Mouse (Mus musculus): ENCODE measurements at regions not wholly inside any gene's neighbourhood (a gene's known extent, or its start where the extent isn't known, plus 50 kb on each side); places are given as distances from the start of the nearest gene placed in this dataset.
A peak's percentile ranks its signal among the peaks of the same experiment; 100 is the strongest.

GRCm38 (mm10) chr9:50433525-50433924, 60.8 kb upstream of the Plet1 start:
- Histone ChIP-seq H3K4me3 (ENCODE audit: control insufficient read depth, insufficient read depth, low read length) (no peak overlapping the region), H3K36me3 (ENCODE audit: control insufficient read depth, insufficient read depth, low read length) (no peaks in the 10 kb centered on the region), H3K27ac (ENCODE audit: control insufficient read depth, insufficient read depth, low read length) (no peak overlapping the region), H3K4me1 (replicated peaks; ENCODE audit: control insufficient read depth, insufficient read depth, low read length) (peaks cover 2% of the 10 kb centered on the region; the same call in 1 of the 2 replicates), H3K27me3 (ENCODE audit: control insufficient read depth, insufficient read depth, low read length) (no peaks in the 10 kb centered on the region)
- TF ChIP-seq CTCF (IDR thresholded peaks at IDR 0.05; ENCODE audit: borderline replicate concordance, control insufficient read depth, extremely low read depth, insufficient read depth, low read length, poor library complexity) (no peak), POLR2A (IDR thresholded peaks at IDR 0.05; ENCODE audit: control insufficient read depth, extremely low read depth, insufficient read depth, low read length, poor library complexity) (no peak)
- WGBS: 33% methylated on average over 4 of the region's 4 CpGs
- no peak for DNase-seq

GRCm38 (mm10) chr9:50433978-50434377, 60.3 kb upstream of the Plet1 start:
- no peak for DNase-seq
- no peak overlapping the region for H3K4me3 ChIP-seq (ENCODE audit: control insufficient read depth, insufficient read depth, low read length)
- no peak overlapping the region for H3K27ac ChIP-seq (ENCODE audit: control insufficient read depth, insufficient read depth, low read length)
- WGBS: 89% methylated on average over 4 of the region's 4 CpGs
- TF ChIP-seq POLR2A (IDR thresholded peaks at IDR 0.05; ENCODE audit: control insufficient read depth, extremely low read depth, insufficient read depth, low read length, poor library complexity) (no peak), CTCF (IDR thresholded peaks at IDR 0.05; ENCODE audit: borderline replicate concordance, control insufficient read depth, extremely low read depth, insufficient read depth, low read length, poor library complexity) (no peak)
- H3K36me3 ChIP-seq (ENCODE audit: control insufficient read depth, insufficient read depth, low read length): no peaks in the 10 kb centered on the region
- H3K4me1 ChIP-seq (replicated peaks; ENCODE audit: control insufficient read depth, insufficient read depth, low read length): peaks cover 2% of the 10 kb centered on the region; the same call in 1 of the 2 replicates
- H3K27me3 ChIP-seq (ENCODE audit: control insufficient read depth, insufficient read depth, low read length): no peaks in the 10 kb centered on the region

- no peak overlapping the region for H3K4me3 ChIP-seq (ENCODE audit: control insufficient read depth, insufficient read depth, low read length)
- no peak for TF ChIP-seq POLR2A (IDR thresholded peaks at IDR 0.05; ENCODE audit: control insufficient read depth, extremely low read depth, insufficient read depth, low read length, poor library complexity)
- TF ChIP-seq CTCF (IDR thresholded peaks at IDR 0.05; ENCODE audit: borderline replicate concordance, control insufficient read depth, extremely low read depth, insufficient read depth, low read length, poor library complexity): peak; percentile 84
- no peak overlapping the region for H3K27ac ChIP-seq (ENCODE audit: control insufficient read depth, insufficient read depth, low read length)
- peak; percentile 86 for DNase-seq
- peaks cover 2% of the 10 kb centered on the region; the same call in 1 of the 2 replicates for H3K4me1 ChIP-seq (replicated peaks; ENCODE audit: control insufficient read depth, insufficient read depth, low read length)
- H3K27me3 ChIP-seq (ENCODE audit: control insufficient read depth, insufficient read depth, low read length): no peaks in the 10 kb centered on the region
- no peaks in the 10 kb centered on the region for H3K36me3 ChIP-seq (ENCODE audit: control insufficient read depth, insufficient read depth, low read length)
- WGBS: 23% methylated on average over 17 of the region's 17 CpGs
These were observed 56.2 kb upstream of the Plet1 start for GRCm38 (mm10) chr9:50437830-50438722.

DNA sequence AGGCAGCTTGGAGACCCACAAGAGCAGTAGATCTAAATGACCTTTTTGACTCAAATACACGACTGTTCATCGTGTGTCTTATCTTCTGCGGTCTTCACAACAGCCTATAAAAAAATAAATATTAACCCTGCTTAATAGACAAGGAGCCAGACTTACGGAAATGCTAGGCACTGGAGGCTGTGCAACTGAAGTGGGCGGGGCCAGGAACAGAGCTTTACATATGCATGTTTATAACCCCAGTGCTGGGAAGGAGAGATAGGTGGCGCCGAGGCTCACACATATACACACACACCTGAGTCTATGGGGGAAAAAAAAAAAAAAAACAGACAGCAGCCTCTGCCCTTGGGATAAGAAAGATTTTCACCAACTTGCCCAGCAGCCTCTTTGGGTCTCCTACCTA, 55.6 kb upstream of the Plet1 start:
- Histone ChIP-seq H3K36me3 (ENCODE audit: control insufficient read depth, insufficient read depth, low read length) (no peaks in the 10 kb centered on the region), H3K27me3 (ENCODE audit: control insufficient read depth, insufficient read depth, low read length) (no peaks in the 10 kb centered on the region), H3K4me1 (replicated peaks; ENCODE audit: control insufficient read depth, insufficient read depth, low read length) (peaks cover 2% of the 10 kb centered on the region; the same call in 1 of the 2 replicates), H3K4me3 (ENCODE audit: control insufficient read depth, insufficient read depth, low read length) (no peak overlapping the region), H3K27ac (ENCODE audit: control insufficient read depth, insufficient read depth, low read length) (no peak overlapping the region)
- 84% methylated on average over 7 of the region's 7 CpGs for WGBS
- DNase-seq: no peak
- TF ChIP-seq CTCF (IDR thresholded peaks at IDR 0.05; ENCODE audit: borderline replicate concordance, control insufficient read depth, extremely low read depth, insufficient read depth, low read length, poor library complexity) (no peak), POLR2A (IDR thresholded peaks at IDR 0.05; ENCODE audit: control insufficient read depth, extremely low read depth, insufficient read depth, low read length, poor library complexity) (no peak)

GRCm38 (mm10) chr9:50440222-50440621, 54.1 kb upstream of the Plet1 start:
- no peak for DNase-seq
- Histone ChIP-seq H3K27me3 (ENCODE audit: control insufficient read depth, insufficient read depth, low read length) (no peaks in the 10 kb centered on the region), H3K36me3 (ENCODE audit: control insufficient read depth, insufficient read depth, low read length) (no peaks in the 10 kb centered on the region), H3K27ac (ENCODE audit: control insufficient read depth, insufficient read depth, low read length) (no peak overlapping the region), H3K4me3 (ENCODE audit: control insufficient read depth, insufficient read depth, low read length) (no peak overlapping the region), H3K4me1 (replicated peaks; ENCODE audit: control insufficient read depth, insufficient read depth, low read length) (peaks cover 2% of the 10 kb centered on the region; the same call in 1 of the 2 replicates)
- 92% methylated on average over 3 of the region's 3 CpGs for WGBS
- TF ChIP-seq CTCF (IDR thresholded peaks at IDR 0.05; ENCODE audit: borderline replicate concordance, control insufficient read depth, extremely low read depth, insufficient read depth, low read length, poor library complexity) (no peak), POLR2A (IDR thresholded peaks at IDR 0.05; ENCODE audit: control insufficient read depth, extremely low read depth, insufficient read depth, low read length, poor library complexity) (no peak)

DNA sequence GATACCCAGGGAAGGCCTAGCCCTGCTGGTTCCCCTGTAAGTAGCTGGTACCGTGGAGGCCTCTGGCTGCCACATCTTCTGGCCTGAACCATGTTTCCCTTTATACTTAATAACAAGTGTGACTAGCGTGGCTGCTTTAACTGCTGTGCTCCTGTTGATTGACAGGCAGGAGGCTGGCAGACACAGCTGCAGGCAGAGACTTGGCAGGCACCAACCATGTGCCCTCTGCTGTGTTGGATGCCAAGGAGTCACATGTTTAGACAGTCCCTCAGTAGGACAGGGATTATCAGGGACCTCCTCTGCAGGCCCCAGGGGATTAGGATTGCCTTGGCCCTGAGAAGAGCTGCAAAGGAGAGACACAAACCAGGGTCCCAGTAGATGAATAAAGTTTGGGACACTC, 53.6 kb upstream of the Plet1 start:
- TF ChIP-seq POLR2A (IDR thresholded peaks at IDR 0.05; ENCODE audit: control insufficient read depth, extremely low read depth, insufficient read depth, low read length, poor library complexity) (no peak), CTCF (IDR thresholded peaks at IDR 0.05; ENCODE audit: borderline replicate concordance, control insufficient read depth, extremely low read depth, insufficient read depth, low read length, poor library complexity) (no peak)
- Histone ChIP-seq H3K27me3 (ENCODE audit: control insufficient read depth, insufficient read depth, low read length) (no peaks in the 10 kb centered on the region), H3K36me3 (ENCODE audit: control insufficient read depth, insufficient read depth, low read length) (no peaks in the 10 kb centered on the region), H3K27ac (ENCODE audit: control insufficient read depth, insufficient read depth, low read length) (no peak overlapping the region), H3K4me1 (replicated peaks; ENCODE audit: control insufficient read depth, insufficient read depth, low read length) (peaks cover 2% of the 10 kb centered on the region; the same call in 1 of the 2 replicates), H3K4me3 (ENCODE audit: control insufficient read depth, insufficient read depth, low read length) (no peak overlapping the region)
- no peak for DNase-seq
- 54% methylated on average over 2 of the region's 2 CpGs for WGBS
